Mouse (Mus musculus): Measurements from ENCODE around the gene Sars. TPM values are rescaled to one million over a fixed set of nuclear protein-coding genes. Genes with fewer than 3 reads are reported as not detected.

The Sars gene
- polyA plus RNA-seq, 1 experiment from 2014 or later: 124 TPM

- Histone ChIP-seq H3K9ac (no peak overlapping the region), H3K4me1 (peaks cover 23% of the 10 kb centered on the region), H3K27me3 (replicated peaks) (no peaks in the 10 kb centered on the region), H3K4me2 (peak overlapping the region; percentile 49), H3K36me3 (peaks cover 33% of the 10 kb centered on the region), H3K9me3 (no peaks in the 10 kb centered on the region), H3K27ac (peak overlapping the region; percentile 78), H3K4me3 (replicated peaks) (peak overlapping the region; percentile 17; the same call in 1 of the 2 replicates)
- 20% methylated on average over 11 of the region's 11 CpGs for WGBS
- ATAC-seq (ENCODE audit: insufficient read depth, low FRiP score, low read depth): peak; percentile 65
These were observed 20.9 kb downstream of the Sars start for GRCm38 (mm10) chr3:108423844-108424801.

DNA sequence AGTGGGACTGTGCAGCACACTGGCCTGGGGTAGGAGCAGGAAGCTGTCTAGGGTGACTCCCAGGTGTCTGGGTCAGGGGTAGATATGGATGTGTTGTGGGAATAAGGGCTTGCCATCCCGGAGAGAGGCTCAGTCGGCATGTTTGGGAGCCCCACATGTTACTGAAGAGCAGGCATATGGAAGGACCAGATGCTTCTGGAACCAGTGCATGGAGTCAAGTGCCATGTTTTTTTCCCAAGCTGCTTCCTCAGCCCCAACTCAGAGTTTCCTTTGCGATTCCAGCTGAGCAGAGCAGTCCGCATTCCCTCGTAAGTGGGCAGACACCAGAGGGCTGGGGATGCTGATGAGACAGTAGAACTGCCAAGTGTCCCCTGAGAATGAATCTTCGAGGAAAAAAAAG is 22.0 kb downstream of the Sars start:
- ATAC-seq (ENCODE audit: insufficient read depth, low FRiP score, low read depth): no peak
- 44% methylated on average over 6 of the region's 6 CpGs for WGBS
- Histone ChIP-seq H3K27ac (no peak overlapping the region), H3K4me3 (replicated peaks) (no peak overlapping the region), H3K36me3 (peaks cover 22% of the 10 kb centered on the region), H3K4me1 (peaks cover 23% of the 10 kb centered on the region), H3K9ac (no peak overlapping the region), H3K4me2 (no peak overlapping the region), H3K27me3 (replicated peaks) (no peaks in the 10 kb centered on the region), H3K9me3 (no peaks in the 10 kb centered on the region)

GRCm38 (mm10) chr3:108415831-108416223 is 29.2 kb downstream of the Sars start:
- peaks cover 17% of the 10 kb centered on the region for H3K4me1 ChIP-seq
- WGBS: under 1% methylated on average over 48 of the region's 48 CpGs

DNA sequence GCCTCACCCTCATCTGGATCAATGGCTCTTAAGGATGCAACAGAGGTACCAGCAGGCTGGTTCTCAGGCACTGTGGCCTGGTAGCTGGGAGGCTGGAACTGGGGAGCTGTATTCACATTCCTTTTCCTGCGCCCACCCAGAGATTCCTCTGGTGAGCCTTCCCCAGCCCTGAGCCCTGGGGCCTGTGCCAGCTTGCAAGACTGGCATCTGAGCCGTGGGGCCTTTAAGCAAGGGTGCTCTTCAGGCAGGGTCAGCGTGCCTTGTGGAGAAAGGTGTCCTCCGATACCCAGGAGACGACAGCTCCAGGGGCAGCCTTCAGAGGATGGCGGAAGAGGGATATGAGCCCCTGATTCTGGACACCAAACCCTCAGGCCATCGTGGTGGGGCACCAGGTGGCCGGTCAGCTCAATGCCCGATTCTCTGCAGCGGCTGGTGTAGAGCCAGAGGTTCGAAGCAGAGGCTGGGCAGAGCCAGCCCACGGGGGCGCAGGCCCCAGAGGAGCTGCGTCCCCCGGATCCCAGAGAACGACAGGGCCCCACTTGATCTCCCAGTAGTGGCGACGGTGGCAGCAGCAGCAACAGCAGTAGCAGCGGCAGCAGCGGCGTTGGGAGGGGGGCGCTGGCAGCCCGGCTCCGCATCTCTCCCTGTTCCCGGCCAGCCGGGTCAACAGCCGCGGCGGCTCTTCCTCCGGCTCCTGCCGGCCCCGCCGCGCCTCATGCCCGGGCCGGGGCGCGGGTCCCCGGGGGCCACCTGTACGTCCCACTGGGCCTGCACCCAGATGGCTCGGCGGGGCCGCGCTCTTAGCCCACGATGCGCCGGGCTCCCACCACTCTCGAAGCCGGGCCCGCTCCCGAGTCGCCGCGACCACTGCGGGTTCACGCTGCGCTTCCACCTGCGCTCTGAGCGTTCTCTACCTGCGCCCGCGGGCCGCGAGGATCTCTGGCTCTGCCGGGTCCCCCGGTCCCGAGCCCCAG is 29.9 kb downstream of the Sars start, which contains the start of gene Celsr2:
Celsr2 (minus strand) TSS at position 696 of the 974 bp plus-strand sequence.
- no peak; the same call in 1 of the 2 replicates for ATAC-seq (ENCODE audit: insufficient read depth, low FRiP score, low read depth)
- Histone ChIP-seq H3K4me1 (peaks cover 23% of the 10 kb centered on the region), H3K27me3 (replicated peaks) (0 out of 2 replicates have a peak, but pooled peaks cover 4% of the 10 kb centered on the region), H3K4me2 (peak within 1 kb of the TSS; percentile 97), H3K9me3 (no peaks in the 10 kb centered on the region), H3K36me3 (peaks cover 21% of the 10 kb centered on the region), H3K4me3 (replicated peaks) (peak within 1 kb of the TSS; percentile 82), H3K9ac (peak within 1 kb of the TSS; percentile 64), H3K27ac (peak within 1 kb of the TSS; percentile 73; the same call in 1 of the 2 replicates)
- 7% methylated on average over 66 of the region's 67 CpGs for whole genome bisulfite sequencing

More at GRCm38 (mm10) chr3:108415831-108416223, 29.2 kb downstream of the Sars start:
- Histone ChIP-seq H3K9ac (peak overlapping the region; percentile 64), H3K27me3 (replicated peaks) (0 out of 2 replicates have a peak, but pooled peaks cover 4% of the 10 kb centered on the region), H3K27ac (peak overlapping the region; percentile 73; the same call in 1 of the 2 replicates), H3K4me2 (peak overlapping the region; percentile 97), H3K9me3 (no peaks in the 10 kb centered on the region), H3K36me3 (peaks cover 21% of the 10 kb centered on the region), H3K4me3 (replicated peaks) (peak overlapping the region; percentile 82)
- peak; percentile 70; the same call in 1 of the 2 replicates for ATAC-seq (ENCODE audit: insufficient read depth, low FRiP score, low read depth)

GRCm38 (mm10) chr3:108413634-108414360 is 31.2 kb downstream of the Sars start:
- Histone ChIP-seq H3K36me3 (peaks cover 21% of the 10 kb centered on the region), H3K9ac (no peak overlapping the region), H3K4me2 (no peak overlapping the region), H3K27me3 (replicated peaks) (0 out of 2 replicates have a peak, but pooled peaks cover 4% of the 10 kb centered on the region), H3K9me3 (no peaks in the 10 kb centered on the region), H3K27ac (no peak overlapping the region), H3K4me1 (peaks cover 23% of the 10 kb centered on the region), H3K4me3 (replicated peaks) (no peak overlapping the region)
- 94% methylated on average over 35 of the region's 35 CpGs for WGBS
- no peak for ATAC-seq (ENCODE audit: insufficient read depth, low FRiP score, low read depth)

DNA sequence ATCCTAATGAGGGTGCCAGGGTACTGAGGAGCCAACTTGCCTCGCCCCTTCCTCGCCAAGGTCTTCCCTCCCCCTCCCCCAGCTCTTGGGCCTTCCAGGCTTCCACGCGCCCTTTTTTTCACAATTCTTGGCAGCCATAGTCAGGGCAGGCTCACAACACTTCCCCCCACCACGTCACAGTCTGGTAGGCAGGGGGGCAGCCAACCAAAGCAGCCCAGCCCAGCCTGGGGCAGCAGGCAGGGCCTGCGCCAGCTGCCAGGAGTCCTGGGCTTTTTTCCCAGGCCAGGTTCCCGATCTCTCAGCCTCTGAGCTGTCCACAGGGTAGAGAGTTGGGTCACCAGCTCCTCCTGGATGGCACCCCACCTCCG is 33.3 kb downstream of the Sars start:
- 69% methylated on average over 6 of the region's 8 CpGs for WGBS
- peaks cover 21% of the 10 kb centered on the region for H3K36me3 ChIP-seq
- H3K4me1 ChIP-seq: peaks cover 23% of the 10 kb centered on the region
- peak overlapping the region; percentile 36 for H3K4me2 ChIP-seq
- ATAC-seq (ENCODE audit: insufficient read depth, low FRiP score, low read depth): peak; percentile 28; the same call in 1 of the 2 replicates
- H3K9me3 ChIP-seq: no peaks in the 10 kb centered on the region
- H3K27ac ChIP-seq: peak overlapping the region; percentile 31; the same call in 1 of the 2 replicates
- H3K9ac ChIP-seq: no peak overlapping the region
- H3K4me3 ChIP-seq (replicated peaks): peak overlapping the region; percentile 7; the same call in 1 of the 2 replicates
- 0 out of 2 replicates have a peak, but pooled peaks cover 4% of the 10 kb centered on the region for H3K27me3 ChIP-seq (replicated peaks)

DNA sequence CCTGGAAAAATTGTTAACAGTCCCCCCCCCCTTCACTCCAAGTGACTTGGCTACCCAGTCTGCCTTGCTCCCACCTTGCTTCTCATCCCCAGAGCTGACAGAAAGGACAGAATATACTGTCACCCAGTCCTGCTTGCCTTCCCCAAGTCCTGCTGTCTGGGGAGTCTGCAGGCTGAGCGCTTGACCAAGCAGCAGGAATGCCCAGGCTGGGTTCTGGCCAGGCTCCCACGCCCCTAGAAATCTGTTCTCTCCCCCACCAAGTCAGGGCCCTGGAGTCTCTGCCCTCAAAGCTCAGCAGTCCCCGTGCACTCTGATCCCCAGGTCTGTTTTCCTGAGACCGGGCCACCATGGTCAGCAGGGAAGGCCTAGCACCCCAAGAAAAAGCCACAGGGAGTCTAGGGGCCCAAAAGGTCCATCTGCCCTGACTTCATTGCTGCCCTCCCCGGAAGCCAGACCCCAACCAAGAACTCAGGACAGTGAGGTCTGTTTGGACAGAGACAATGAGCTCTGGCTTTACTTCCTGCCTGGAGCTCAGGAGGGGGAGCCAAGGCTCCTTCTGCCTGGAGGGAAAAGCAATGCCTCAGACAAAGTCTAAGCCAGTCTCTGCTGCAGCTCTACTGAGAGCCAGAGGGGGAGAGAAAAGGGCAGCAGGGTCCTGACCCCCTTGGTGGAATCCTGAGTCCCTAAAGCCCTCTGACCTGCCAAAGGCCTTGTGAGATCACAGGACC is 33.8 kb downstream of the Sars start:
- ATAC-seq (ENCODE audit: insufficient read depth, low FRiP score, low read depth): no peak

GRCm38 (mm10) chr3:108410359-108410714 is 34.7 kb downstream of the Sars start:
- Histone ChIP-seq H3K36me3 (peaks cover 21% of the 10 kb centered on the region), H3K4me1 (peaks cover 23% of the 10 kb centered on the region), H3K27me3 (replicated peaks) (no peaks in the 10 kb centered on the region), H3K4me3 (replicated peaks) (no peak overlapping the region), H3K9me3 (no peaks in the 10 kb centered on the region), H3K27ac (0 out of 2 replicates have a peak overlapping the region, but pooled peaks have one; percentile 3), H3K4me2 (peak overlapping the region; percentile 36; the same call in 1 of the 2 replicates), H3K9ac (no peak overlapping the region)
- 25% methylated on average over 5 of the region's 5 CpGs for WGBS
- ATAC-seq (ENCODE audit: insufficient read depth, low FRiP score, low read depth): no peak

More for the DNA sequence above, 33.8 kb downstream of the Sars start:
- H3K9me3 ChIP-seq: no peaks in the 10 kb centered on the region
- H3K27ac ChIP-seq: peak overlapping the region; percentile 31; the same call in 1 of the 2 replicates
- H3K4me1 ChIP-seq: peaks cover 23% of the 10 kb centered on the region
- 53% methylated on average over 5 of the region's 5 CpGs for WGBS
- H3K9ac ChIP-seq: 0 out of 2 replicates have a peak overlapping the region, but pooled peaks have one; percentile 12
- no peaks in the 10 kb centered on the region for H3K27me3 ChIP-seq (replicated peaks)
- H3K4me2 ChIP-seq: peak overlapping the region; percentile 36
- peaks cover 21% of the 10 kb centered on the region for H3K36me3 ChIP-seq
- H3K4me3 ChIP-seq (replicated peaks): 0 out of 2 replicates have a peak overlapping the region, but pooled peaks have one; percentile 7

GRCm38 (mm10) chr3:108409656-108410358 is 35.2 kb downstream of the Sars start:
- no peak overlapping the region for H3K9ac ChIP-seq
- H3K4me1 ChIP-seq: peaks cover 19% of the 10 kb centered on the region
- no peaks in the 10 kb centered on the region for H3K9me3 ChIP-seq
- 48% methylated on average over 8 of the region's 8 CpGs for WGBS
- no peak overlapping the region for H3K4me3 ChIP-seq (replicated peaks)
- no peak for ATAC-seq (ENCODE audit: insufficient read depth, low FRiP score, low read depth)
- H3K4me2 ChIP-seq: peak overlapping the region; percentile 6; the same call in 1 of the 2 replicates
- no peak overlapping the region for H3K27ac ChIP-seq
- no peaks in the 10 kb centered on the region for H3K27me3 ChIP-seq (replicated peaks)
- peaks cover 21% of the 10 kb centered on the region for H3K36me3 ChIP-seq

Measured in stomach, embryonic 15.5 days (tissue).